Mouse (Mus musculus) stomach, postnatal 0 days (tissue): Measurements from ENCODE around the gene Car1.

Source experiments
- CTCF ChIP-seq: IDR thresholded peaks from 2 replicates; pipeline ENCODE4 v1.5.1; 2016; ENCODE audit warnings: antibody characterized with exemption, low read depth, mild to moderate bottlenecking, moderate library complexity
- EP300 ChIP-seq: optimal IDR thresholded peaks from 2 replicates; pipeline ENCODE3; 2016; ENCODE audit warnings: antibody characterized with exemption

- TF ChIP-seq CTCF = no peak
- no peak for TF ChIP-seq EP300
These were observed 49.7 kb upstream of the Car1 start for GRCm38 (mm10) chr3:14857874-14858273.
